Mouse (Mus musculus) testis, adult 2 months (tissue): Measurements from ENCODE around the gene Afmid. TPM values are rescaled to one million over a fixed set of nuclear protein-coding genes. Genes with fewer than 3 reads are reported as not detected.

Experiments used
- H3K27ac ChIP-seq: fragments of 200-500 bp; 2 replicates; pipeline ENCODE4 v1.5.1; 2012; ENCODE audit warnings: low read depth, low read length; ENCODE audit not compliant: control insufficient read depth, insufficient read depth
- H3K27me3 ChIP-seq: fragments of 200-500 bp; 2 replicates; pipeline ENCODE4 v1.6.1; 2012; ENCODE audit warnings: mild to moderate bottlenecking, low read length, moderate library complexity; ENCODE audit not compliant: control insufficient read depth, insufficient read depth
- H3K36me3 ChIP-seq: fragments of 200-500 bp; 2 replicates; pipeline ENCODE4 v1.6.1; 2012; ENCODE audit warnings: mild to moderate bottlenecking, low read length; ENCODE audit not compliant: control insufficient read depth, insufficient read depth
- H3K4me1 ChIP-seq: fragments of 200-500 bp; 2 replicates; pipeline ENCODE4 v1.6.1; 2012; ENCODE audit warnings: low read length; ENCODE audit not compliant: control insufficient read depth, insufficient read depth
- H3K4me3 ChIP-seq: fragments of 200-500 bp; 2 replicates; pipeline ENCODE4 v1.5.1; 2012; ENCODE audit warnings: low read depth, mild to moderate bottlenecking, low read length, moderate library complexity, mixed read lengths; ENCODE audit not compliant: control insufficient read depth
- CTCF ChIP-seq: fragments of 200-500 bp; IDR thresholded peaks from 2 replicates; pipeline ENCODE4 v1.5.1; 2012; ENCODE audit warnings: low read depth, mild to moderate bottlenecking, inconsistent platforms, low read length, moderate library complexity; ENCODE audit not compliant: control insufficient read depth, insufficient read depth, insufficient replicate concordance
- POLR2A ChIP-seq: fragments of 200-500 bp; IDR thresholded peaks from 2 replicates; pipeline ENCODE4 v1.6.1; 2012; ENCODE audit warnings: low read depth, mild to moderate bottlenecking, inconsistent platforms, low read length, moderate library complexity; ENCODE audit not compliant: control insufficient read depth
- polyA plus RNA-seq: library from polyadenylated mRNA; depleted of rRNA; stranded (reverse); fragments of >200 nt; gene quantifications from 2 replicates; pipeline ENCODE4 v1.2.3, GENCODE M21; 2012

Gene Afmid
- polyA plus RNA-seq, 1 experiment: 5.7 TPM

DNA sequence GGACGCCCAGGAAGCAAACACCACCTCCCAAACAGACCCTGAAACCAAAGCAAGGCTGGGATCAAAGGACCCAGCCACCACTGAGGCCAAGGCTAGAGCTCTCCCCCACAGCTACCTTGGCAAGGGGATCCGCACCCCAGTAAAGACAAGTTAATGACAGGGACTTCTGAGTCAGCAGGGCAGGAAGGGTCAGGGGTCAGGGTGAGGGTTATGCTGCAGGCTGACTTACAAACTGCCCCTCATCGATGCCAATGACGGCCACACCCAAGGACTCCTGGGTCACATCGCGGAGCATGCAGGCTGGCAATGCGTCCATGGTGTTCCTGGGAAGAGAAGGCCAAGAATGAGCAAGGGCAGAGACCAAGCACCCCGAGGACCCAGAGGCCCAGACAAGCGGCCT lies 3.9 kb upstream of the Afmid start:
- Histone ChIP-seq H3K27me3 (no peaks in the 10 kb centered on the region), H3K27ac (no peak overlapping the region; the same call in 1 of the 2 replicates), H3K4me3 (no peak overlapping the region), H3K36me3 (no peaks in the 10 kb centered on the region), H3K4me1 (peaks cover 14% of the 10 kb centered on the region)
- TF ChIP-seq POLR2A (no peak), CTCF (no peak)

DNA sequence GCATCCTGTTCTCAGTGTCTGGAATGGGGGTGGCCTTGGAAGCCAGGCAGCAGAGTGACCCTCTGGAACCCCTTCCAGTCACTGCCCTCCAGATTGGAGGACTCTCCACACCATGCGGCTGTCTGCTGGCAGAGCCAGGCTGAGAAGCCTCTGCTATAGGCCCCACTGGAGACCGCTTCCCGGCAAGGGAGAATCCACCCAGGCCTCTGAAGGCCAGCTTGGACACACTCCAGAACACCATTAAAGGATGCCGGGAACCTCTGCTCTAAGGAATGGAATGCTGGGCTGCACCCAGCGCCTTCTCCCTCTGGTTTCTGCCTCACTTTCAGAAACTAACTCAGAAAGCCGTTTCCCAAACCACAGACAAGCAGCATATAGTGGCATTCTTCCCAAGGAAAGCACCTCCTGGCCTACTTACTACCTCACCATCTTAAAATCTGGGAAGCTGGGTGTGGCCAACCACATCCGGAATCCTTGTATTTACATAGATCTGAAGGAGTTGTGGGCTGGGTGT lies 2.9 kb upstream of the Afmid start:
- H3K27ac ChIP-seq: no peak overlapping the region
- peaks cover 16% of the 10 kb centered on the region for H3K4me1 ChIP-seq
- TF ChIP-seq POLR2A: no peak
- TF ChIP-seq CTCF: no peak
- H3K36me3 ChIP-seq: no peaks in the 10 kb centered on the region
- no peaks in the 10 kb centered on the region for H3K27me3 ChIP-seq
- H3K4me3 ChIP-seq: no peak overlapping the region

DNA sequence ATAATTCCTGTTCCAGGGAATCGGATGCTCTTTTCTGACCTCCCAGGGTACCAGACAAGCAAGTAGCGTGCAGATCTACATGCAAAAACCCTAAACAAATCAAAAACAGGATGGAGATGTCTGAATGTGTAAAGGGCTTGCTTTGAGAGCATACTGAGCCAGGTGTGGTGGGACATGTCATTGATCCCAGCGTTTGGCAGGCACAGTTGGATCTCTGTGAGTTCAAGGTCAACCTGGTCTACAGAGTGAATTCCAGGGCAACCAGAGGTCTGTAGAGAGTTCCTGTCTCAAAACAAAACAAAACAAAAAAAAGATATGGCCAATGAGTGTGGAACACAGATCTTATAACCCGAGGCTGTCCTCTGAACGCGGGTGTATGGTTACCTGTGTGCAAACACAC lies 2.3 kb upstream of the Afmid start:
- Histone ChIP-seq H3K27me3 (no peaks in the 10 kb centered on the region), H3K4me1 (peaks cover 20% of the 10 kb centered on the region), H3K27ac (no peak overlapping the region), H3K4me3 (no peak overlapping the region), H3K36me3 (no peaks in the 10 kb centered on the region)
- TF ChIP-seq CTCF: no peak
- no peak for TF ChIP-seq POLR2A

DNA sequence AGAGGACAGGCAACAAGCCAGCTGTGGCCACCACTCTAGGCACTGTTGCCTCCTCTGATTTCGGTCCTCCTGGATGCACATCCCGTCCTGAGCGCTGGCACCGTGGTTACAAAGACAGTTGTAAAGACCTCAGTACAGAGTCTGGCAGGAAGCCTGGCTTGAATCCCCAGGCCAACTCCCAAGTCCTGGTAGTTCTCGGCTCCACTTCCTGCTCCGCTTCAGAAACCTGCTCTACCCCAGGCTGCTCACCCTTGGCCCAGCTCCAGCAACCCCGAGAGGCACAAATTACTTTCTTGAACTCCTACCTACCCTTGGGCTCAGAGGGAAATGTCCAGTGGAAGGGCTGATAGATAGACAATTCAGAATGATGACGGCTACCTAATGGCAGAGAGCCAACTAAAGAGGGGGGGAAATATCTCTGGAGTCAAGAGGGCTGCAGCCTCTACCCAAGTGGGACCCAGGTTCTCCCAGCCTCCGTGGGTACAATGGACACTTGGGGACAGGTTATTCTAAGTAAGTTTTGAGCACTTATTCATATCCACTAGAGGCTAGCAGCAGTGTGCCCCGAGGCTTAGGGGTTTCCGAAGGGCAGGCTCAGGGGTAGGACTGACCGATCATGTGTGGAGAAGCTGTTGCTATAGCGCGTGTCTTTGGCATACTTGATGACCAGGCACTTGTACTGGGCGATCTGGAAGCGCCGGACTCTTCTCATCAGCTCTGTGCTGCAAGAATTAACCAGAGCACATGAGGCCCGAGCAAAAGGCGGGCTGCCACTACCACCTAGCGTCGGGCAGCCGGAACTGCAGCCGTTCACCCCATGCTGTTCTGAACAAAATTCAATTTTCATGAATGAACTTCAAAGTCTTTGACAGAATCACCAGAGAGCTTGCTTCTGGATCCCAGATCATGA lies 1.4 kb upstream of the Afmid start:
- H3K27ac ChIP-seq: no peak overlapping the region
- no peaks in the 10 kb centered on the region for H3K27me3 ChIP-seq
- H3K4me1 ChIP-seq: peaks cover 23% of the 10 kb centered on the region
- H3K4me3 ChIP-seq: no peak overlapping the region
- no peaks in the 10 kb centered on the region for H3K36me3 ChIP-seq
- no peak for TF ChIP-seq POLR2A
- TF ChIP-seq CTCF: peak; percentile 86

DNA sequence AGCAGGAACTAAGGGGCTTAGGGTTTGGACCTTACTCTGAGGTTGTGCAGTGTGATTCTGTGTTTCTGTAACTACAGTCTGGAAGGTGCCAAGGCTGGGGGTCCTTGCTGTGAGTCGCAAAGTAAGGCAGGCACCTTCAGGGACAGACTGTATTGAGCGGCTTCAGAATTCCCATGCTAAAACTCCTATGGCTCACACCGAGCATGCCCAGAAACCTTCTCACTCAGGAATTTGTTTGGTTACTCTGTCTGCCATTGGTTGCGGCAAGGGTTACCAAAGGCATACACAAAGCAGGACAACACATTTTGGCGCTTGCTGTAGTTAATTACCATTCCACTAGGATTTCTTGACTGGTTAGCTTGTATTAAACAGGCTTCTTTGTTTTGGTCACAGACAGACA lies 440 bp downstream of the Afmid start:
- Histone ChIP-seq H3K4me3 (peak overlapping the region; percentile 41), H3K36me3 (no peaks in the 10 kb centered on the region), H3K27ac (peak overlapping the region; percentile 73), H3K4me1 (peaks cover 23% of the 10 kb centered on the region), H3K27me3 (no peaks in the 10 kb centered on the region)
- no peak for TF ChIP-seq CTCF
- no peak for TF ChIP-seq POLR2A

DNA sequence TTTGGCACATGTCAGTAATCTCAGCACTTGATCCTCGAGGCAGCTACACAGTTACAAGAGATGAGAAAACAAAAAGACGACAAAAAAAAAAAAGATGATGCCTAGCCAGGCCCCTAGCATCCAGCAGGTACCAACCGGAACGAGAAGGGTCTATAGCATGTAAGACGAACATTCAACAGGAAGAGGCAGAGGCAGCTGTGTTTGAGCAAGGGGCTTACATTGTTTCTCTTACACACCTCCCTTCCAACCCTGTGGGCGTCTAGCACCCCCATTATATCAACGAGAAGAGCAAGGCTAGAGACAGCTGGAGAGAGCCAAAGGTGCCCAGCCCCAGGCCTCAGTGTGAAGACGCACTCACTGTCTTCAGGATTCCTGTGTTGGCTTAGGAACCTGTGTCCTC lies 1.2 kb downstream of the Afmid start:
- no peak for TF ChIP-seq POLR2A
- TF ChIP-seq CTCF: no peak
- no peaks in the 10 kb centered on the region for H3K27me3 ChIP-seq
- no peak overlapping the region for H3K4me3 ChIP-seq
- no peaks in the 10 kb centered on the region for H3K36me3 ChIP-seq
- H3K4me1 ChIP-seq: peaks cover 28% of the 10 kb centered on the region
- no peak overlapping the region for H3K27ac ChIP-seq

DNA sequence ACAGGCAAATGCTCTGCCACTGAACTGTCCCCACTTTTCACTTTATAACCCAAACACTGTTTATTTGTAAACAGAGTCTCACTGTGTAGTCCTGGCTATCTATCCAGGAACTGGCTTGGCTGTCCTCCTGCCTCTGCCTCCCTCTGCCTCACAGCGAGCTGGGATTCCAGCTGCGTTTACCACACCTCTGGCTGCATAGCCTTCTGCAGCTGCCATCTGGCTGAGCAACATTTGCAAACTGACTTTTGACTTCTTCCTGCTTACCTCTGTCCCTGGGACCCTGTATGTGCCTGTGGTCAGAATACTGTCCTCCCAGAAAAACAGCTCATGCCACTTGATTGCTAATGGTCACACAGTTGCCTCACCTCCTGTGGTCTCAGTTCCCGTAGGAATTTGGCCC lies 1.7 kb downstream of the Afmid start:
- Histone ChIP-seq H3K4me3 (no peak overlapping the region), H3K27ac (peak overlapping the region; percentile 84; the same call in 1 of the 2 replicates), H3K27me3 (no peaks in the 10 kb centered on the region), H3K36me3 (no peaks in the 10 kb centered on the region), H3K4me1 (peaks cover 32% of the 10 kb centered on the region)
- TF ChIP-seq POLR2A (no peak), CTCF (no peak)
